Mouse (Mus musculus) c-Kit-positive CD71-positive TER-119-negative erythroid progenitor cells, embryonic 14.5 days (primary cell): ENCODE measurements around the gene Gss.

Experiments used
- DNase-seq: peaks from one replicate; pipeline ENCODE4 v3.0.0-alpha.2; 2013; ENCODE audit warnings: low read depth

Gene Gss

GRCm38 (mm10) chr2:155592137-155592853 lies at the start of gene Gss:
Gene Gss, minus strand, starts transcription at chr2:155592810.
- peak; percentile 89 for DNase-seq

- no peak for DNase-seq
These were observed 49.2 kb upstream of the Gss start for GRCm38 (mm10) chr2:155641540-155642472.

GRCm38 (mm10) chr2:155640656-155641055 lies 48.0 kb upstream of the Gss start:
- no peak for DNase-seq

- DNase-seq, result no peak
These were observed 44.8 kb upstream of the Gss start for GRCm38 (mm10) chr2:155637411-155637810.

- DNase-seq, result no peak
These were observed 44.3 kb upstream of the Gss start for GRCm38 (mm10) chr2:155636881-155637280.

GRCm38 (mm10) chr2:155635961-155636360 lies 43.4 kb upstream of the Gss start:
- no peak for DNase-seq

GRCm38 (mm10) chr2:155634562-155634961 lies 42.0 kb upstream of the Gss start:
- DNase-seq, result no peak

GRCm38 (mm10) chr2:155633731-155634130 lies 41.1 kb upstream of the Gss start:
- no peak for DNase-seq

- DNase-seq, result no peak
These were observed 40.5 kb upstream of the Gss start for GRCm38 (mm10) chr2:155633121-155633520.

GRCm38 (mm10) chr2:155632138-155632936 lies 39.7 kb upstream of the Gss start:
- no peak for DNase-seq

- no peak for DNase-seq
These were observed 38.2 kb upstream of the Gss start for GRCm38 (mm10) chr2:155630590-155631416.

- no peak for DNase-seq
These were observed 37.5 kb upstream of the Gss start for GRCm38 (mm10) chr2:155630153-155630552.

- DNase-seq, result no peak
These were observed 36.6 kb upstream of the Gss start for GRCm38 (mm10) chr2:155629231-155629661.

- no peak for DNase-seq
These were observed 35.9 kb upstream of the Gss start for GRCm38 (mm10) chr2:155628519-155628918.

GRCm38 (mm10) chr2:155628112-155628511 lies 35.5 kb upstream of the Gss start:
- DNase-seq, result no peak

GRCm38 (mm10) chr2:155627030-155627738 lies 34.6 kb upstream of the Gss start:
- DNase-seq, result no peak

GRCm38 (mm10) chr2:155626277-155626676 lies 33.7 kb upstream of the Gss start:
- DNase-seq, result no peak

GRCm38 (mm10) chr2:155624730-155625129 lies 32.1 kb upstream of the Gss start:
- peak; percentile 83 for DNase-seq

GRCm38 (mm10) chr2:155623996-155624395 lies 31.4 kb upstream of the Gss start:
- DNase-seq, result no peak

- DNase-seq, result no peak
These were observed 30.0 kb upstream of the Gss start for GRCm38 (mm10) chr2:155622606-155623005.

GRCm38 (mm10) chr2:155619817-155620216 lies 27.2 kb upstream of the Gss start:
- peak; percentile 79 for DNase-seq
